Mouse (Mus musculus) adipocyte (in vitro differentiated cells): ENCODE data around the gene Sgms1.

Source experiments
- DNase-seq: peaks from one replicate; pipeline ENCODE4 v3.0.0-alpha.2; 2016; ENCODE audit warnings: low spot score

Sgms1 gene

DNA sequence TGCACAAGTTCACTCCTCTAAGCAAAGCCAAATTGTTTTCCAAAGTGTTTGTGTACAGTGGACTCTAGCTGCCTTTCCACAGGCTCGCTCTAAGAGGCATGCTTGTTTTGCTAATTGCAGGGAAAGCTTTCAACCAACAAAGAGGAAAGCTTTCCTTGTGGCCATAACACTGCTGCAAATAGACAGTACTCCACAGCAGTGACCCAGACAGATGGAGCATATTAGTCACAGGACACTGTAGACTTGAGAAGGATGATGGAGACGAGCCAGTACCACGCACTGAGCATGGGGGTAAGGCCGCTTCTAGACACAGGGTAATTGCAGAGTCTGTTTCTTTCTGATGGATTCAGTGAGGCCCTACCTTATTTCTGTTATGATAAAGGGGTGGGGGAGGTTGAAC lies 33.3 kb downstream of the Sgms1 start:
- peak; percentile 45 for DNase-seq

DNA sequence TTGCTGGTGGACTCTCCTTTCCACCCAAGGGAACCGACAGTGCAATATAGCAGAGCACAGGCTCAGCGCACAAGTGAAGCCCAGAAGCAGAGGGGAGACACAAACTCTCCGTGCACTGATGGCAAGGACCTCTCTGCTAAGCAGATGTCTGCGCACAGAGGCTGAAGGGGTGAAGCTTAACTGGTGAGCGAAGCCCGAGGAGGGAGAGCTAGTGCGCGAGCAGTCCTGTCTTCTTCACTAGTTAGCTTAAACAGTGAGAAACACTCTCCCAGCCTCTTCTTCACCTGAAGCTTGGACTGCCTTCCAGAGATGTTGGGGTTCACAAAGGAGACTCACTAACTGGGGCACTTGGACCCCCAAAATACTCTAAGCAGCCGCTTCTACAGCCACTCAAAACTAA lies 36.1 kb downstream of the Sgms1 start:
- no peak for DNase-seq

DNA sequence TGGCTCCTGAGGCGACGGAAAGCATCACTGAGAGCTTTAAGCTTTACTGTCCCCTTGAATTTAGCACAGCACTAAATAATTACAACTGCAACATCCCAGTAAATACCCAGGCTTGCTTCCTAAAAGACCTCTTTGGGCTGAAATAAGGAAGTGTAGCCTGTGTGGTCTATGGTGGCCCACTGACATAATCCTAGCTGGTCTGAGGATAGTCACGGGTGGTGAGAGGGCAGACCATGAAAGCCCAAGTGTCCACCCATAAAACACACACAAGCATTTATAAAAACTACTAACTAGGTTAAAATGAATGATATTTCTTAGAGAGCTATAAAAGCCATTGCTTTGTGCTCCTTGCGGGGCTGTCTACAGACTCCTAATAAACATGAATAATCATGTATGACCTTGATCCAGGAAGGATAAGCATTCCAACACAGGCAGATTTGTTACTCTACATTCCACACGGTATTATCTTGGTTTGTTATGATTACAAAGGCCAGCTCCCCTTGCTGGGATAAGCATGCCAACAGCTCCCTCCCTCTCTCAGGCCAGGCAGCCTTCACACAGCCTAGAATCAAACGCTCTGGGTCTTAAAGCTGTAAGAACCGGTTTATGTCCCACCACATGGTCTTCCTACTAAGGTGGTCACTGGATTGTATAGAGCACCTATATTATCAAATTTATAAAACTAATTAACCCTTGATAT lies 40.4 kb downstream of the Sgms1 start:
- no peak for DNase-seq

DNA sequence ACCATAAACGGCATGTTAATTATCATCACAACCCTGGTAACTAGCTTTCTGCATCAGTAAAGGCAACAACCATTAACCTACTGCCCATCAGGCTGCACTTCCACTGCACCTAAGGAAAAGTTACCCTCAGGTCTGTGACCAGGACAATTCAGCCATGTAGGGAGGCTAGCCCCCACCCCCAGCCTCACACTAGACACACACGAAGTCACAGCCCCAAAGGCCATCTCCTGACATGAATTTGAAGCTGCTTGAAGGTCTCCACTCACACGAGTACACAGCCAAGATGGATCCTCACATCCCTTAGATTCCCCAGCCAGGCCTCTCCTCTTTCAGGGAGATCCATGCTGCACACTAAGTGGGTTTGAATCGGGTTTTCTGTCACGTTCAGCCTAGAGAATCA lies 42.0 kb downstream of the Sgms1 start:
- DNase-seq: no peak

DNA sequence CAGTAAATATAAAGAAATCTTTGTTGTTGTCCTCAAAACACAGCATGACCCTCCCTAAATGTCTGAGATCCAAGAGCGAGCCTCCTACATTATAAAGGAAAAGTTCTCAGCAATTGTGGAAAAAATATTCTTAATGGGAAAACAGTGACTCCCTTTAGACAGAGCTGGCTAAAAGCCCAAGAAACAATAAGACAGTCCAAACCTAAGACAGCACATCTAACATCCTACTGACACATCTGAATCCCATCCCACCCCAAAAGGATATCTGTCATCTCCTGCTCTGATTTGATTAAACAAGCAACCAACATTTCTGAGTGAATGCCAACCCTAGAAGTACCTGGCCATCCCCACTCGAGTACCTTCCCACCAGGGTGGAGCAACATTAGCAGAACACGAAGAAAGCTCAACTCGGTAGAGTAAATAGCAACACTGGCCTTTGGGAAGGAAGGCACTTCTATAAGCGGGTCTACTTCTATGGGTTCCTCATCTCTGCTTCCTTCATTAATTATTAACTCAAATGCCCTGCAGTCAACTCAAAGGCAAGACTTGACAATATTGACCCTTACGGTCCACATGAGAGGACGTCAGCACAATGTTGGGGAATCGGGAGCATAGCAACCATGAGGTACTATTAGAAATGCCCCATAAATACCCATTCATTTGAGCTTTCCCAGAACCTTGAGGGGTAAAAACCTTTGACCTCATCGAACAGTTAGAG lies 42.7 kb downstream of the Sgms1 start:
- DNase-seq: no peak

DNA sequence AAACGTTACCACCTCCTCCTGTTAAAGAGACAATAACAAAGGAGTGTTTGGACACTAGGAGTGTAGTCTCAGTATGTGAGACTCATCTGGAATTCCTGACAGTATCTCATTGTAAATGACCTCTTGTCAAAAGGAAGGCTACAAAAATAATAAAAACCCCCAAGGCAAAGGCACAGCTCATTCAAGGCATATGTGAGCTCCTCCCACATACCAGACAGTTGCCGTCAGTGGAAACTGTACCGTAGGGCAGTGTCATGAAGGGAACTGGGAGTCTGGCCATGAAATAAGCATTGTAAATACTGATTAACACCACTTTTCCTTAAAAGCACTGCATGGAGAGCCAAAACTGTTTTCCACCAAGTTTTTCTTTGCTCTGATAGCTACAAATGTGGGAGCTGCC lies 43.3 kb downstream of the Sgms1 start:
- DNase-seq: peak; percentile 95

DNA sequence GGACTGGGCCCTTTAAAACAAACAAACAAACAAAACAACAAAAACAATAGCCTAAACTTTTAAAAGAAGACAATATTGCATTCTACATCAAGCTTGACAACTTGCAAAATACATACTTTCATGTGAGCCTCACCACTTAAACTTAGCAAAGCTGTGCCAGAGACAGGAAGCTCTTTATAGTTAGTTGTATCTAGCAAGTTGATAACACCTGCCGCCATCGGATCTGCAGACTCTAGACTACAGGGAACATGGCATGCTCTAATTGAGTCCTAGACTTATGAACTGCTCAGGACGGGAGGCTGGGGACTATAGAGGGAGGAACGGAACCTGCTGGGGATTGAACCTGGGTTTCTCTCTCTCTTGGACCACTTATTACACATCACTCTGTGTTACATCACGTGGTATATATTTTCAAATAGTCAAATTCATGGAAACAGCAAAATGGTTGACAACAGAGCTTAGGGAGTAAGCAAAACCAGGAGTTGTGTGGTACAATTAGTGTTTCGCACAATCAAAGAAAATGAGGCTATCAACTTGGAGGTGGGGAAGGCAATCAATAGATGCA lies 44.3 kb downstream of the Sgms1 start:
- DNase-seq: no peak

DNA sequence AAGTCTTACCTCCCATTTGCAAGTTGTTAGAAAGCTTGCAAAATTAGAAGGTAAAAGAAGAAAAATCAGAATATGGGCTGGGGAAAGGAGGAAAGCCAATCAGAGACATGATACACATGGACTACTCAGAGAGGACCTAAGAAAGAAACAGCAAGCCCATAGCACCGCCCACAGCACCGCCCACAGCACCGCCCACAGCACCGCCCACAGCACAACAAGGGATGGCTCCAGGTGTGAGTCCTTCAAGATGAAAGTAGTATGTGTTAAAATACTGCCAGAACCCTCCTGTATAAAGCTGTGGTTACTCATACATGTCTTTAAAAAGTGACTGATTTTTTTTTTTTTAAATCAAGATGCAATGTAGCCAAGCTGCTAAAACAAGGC lies 44.8 kb downstream of the Sgms1 start:
- no peak for DNase-seq

DNA sequence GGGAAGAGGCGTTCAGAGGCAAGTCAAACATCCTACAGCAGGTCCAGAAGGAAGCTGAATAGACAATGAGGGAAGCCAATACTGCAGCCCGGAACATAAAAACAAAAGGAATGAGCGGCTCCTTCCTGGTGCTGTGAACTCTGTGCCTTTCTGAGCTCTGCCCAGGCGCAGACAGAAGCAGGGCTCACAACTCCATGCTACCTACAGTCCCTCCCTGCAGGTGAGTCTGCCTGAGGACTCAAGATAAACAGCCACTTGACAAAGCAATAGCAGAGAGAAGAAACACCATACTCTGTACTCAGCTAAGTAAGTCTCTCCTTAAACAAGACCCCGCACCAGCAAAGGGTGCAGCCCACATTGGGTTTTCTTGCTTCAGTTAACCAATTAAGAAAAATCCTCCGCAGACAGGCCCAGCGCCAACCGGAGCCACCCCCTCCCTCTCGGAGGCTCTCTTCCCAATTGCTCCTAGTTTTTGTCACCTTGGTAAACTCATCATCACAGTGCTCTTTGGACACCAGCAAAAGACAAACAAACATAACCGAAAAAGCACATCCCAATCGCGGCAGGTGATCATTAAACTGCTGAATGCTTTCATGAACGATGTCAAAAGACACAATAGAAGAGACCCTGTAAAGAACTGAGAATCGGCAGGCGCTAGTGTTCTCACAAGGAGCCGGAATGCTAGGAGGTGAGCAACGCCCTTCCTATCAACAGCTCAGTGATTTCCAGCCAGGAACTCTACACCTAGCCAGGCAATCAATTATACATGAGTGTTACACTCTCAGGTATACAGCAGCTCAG lies 45.4 kb downstream of the Sgms1 start:
- DNase-seq: no peak

DNA sequence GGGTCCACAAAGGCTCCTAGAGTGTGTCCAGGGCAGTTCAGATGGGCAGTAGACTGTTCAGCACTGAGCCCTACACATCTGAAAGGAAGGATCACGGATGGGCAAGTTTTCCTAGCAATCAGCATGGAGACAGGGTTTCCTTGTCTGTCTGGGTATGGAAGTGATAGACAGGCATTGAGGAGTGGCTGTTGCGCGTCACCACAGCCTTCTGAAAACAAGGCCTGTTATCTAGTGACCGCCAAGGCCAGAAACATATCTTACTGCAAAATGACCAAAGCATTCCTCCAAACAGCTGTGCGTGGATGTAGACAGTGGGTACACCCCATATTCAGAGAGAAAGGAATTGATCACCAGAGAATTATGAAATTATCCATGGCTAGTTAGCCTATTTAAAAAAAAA lies 47.1 kb downstream of the Sgms1 start:
- DNase-seq: no peak

DNA sequence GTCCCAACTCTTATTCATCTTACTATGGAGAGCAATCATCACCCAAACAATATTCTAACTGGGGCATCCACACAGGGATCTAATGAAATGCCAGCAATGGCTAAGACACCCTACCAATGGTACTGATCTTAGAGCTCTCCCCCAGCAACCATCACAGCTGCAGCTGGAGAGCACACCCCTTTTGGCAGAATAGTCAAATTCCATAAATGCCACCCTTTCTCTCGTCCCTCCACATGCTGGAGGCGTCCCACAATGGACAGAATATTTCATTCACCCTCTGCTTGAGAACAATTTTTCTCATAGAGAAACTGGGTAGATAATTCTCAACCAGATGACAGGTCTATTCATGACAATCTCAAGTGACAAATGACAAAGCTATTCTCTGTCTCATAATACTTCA lies 48.4 kb downstream of the Sgms1 start:
- no peak for DNase-seq

DNA sequence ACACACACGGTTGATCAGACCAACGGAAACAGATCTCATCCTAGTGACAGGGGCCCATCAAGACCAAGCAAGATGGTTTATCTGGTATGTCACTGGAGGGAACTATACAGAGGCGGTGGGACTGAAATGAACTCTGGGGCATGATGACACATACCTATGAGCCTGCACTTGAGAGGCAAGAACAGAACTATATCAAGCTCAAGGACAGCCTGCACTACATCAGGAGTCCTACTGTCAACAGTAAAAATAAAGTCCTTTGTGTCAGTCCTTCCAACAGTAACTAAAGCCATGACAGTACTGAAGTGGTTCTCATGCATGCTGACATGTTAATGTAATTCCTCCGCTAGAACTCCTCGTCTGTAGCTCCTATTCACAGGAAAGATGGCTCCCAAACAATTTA lies 49.3 kb downstream of the Sgms1 start:
- DNase-seq: no peak

DNA sequence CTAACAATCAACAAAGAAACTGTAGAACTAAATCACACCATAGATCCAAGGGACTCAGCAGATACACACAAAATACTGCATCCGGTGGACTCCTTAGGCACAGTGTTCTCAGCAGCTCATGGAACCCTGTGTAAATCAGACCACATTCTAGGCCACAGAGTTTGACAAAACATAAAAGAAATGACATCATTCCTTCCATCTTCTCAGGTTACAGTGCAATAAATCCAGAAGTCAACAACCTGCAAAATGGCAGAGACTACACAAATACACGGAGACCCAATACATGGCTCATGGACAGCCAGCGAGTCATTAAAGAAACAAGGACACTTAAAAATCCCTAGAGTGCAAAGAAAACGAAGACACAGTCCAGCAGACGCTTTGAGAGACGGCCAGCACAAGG lies 51.8 kb downstream of the Sgms1 start:
- DNase-seq: peak; percentile 47

DNA sequence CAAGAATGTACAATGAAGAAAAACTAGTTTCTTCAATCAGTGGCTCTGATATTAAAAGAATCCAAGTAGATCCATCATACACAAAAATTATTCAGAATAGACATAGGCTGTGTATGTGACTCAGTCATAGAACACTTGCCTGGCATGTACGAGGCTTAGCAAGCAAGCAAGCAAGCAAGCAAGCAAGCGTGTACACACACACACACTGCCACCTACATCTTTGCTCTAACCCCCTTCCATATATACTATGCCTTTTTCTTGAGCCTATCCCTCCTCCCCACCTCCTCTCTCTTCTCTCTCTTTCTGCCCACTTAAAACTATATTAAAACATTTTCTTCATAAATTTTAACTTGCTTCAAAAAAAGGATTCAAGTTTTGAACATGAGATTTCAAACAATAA lies 54.8 kb downstream of the Sgms1 start:
- DNase-seq: no peak

DNA sequence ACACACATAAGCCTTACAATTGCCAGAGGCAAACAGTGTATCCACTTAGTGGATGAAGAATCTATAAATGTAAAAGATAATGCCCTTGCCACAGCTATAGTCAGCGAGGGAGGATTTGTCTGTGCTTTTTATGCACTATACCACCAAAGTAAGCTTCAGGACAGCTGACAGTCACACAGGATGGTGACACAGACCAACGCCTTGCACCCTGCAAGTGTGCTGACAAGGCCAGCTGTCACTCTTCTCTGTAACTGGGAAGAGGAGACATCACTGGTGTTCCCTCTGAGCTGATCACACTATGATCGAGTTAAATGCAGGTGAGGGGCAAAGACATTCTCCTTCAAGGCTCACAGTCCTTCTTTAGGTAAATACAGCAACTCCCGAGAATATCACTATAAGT lies 56.0 kb downstream of the Sgms1 start:
- DNase-seq: no peak

DNA sequence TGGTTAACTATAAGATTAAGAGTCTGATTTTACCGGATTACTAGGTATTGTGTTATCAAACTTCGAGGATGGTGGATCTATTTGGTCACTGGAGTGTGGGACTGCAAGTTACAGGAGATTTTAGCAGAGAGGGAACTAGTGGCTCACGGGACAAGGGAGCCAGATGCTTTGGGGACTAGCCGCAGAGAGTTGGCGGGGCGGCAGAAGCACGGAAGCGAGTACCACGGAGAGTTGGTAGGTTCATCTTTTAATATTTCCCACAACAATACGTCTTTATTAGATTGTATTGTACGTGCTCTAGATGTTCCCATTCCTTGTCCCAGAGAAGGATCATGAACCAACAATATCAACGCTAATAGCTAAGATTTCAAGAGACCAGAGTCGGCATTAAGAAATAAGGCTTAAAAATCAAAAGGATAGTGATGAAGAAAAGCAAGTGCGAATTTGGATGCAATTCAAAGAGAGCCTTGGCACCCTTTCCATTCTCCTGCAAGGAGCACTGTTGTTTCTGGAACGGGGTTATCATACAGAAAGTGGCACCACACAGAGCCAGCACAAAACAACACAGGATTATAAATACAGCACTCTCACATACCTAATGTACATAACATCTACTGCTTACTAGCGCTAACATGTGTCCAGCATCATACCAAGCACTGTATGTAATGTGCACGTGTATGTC lies 56.6 kb downstream of the Sgms1 start:
- no peak for DNase-seq

DNA sequence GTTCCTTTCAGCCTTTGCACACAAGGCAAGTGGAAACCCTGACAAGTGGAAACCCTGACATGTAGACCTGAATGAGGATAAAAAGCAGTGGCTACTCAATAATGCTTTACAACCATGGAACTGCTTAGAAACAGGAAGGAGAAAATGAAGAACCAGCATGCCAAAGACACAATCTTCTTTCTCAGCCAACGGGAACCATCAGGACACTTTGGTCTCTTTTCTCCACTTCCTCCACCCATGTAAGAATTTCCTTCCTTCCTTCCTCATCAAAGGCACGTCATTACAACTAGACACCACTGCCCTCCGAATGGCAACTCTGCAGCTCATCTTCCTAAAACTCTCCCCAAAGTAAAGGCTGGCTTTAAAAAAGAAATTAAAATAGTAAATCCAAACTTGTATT lies 59.3 kb downstream of the Sgms1 start:
- DNase-seq: no peak

DNA sequence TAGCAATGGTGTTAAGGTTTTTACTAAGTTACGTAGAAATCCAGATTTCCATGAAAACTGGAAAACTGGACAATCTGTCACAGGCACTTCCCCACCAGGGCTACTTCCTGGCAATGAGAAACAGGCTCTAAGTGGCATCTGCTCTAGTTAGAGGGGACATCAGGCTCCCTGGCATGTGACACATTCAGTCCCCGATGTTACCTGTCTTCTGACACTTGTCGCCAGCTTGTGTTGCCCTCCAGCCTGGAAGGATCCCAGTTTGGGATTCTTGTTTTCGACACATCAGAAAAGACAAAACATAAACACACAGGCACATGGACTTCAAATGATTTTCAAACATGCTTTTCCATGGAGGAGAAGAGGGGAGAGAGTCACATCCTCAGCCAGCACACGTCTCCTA lies 60.0 kb downstream of the Sgms1 start:
- DNase-seq: no peak

DNA sequence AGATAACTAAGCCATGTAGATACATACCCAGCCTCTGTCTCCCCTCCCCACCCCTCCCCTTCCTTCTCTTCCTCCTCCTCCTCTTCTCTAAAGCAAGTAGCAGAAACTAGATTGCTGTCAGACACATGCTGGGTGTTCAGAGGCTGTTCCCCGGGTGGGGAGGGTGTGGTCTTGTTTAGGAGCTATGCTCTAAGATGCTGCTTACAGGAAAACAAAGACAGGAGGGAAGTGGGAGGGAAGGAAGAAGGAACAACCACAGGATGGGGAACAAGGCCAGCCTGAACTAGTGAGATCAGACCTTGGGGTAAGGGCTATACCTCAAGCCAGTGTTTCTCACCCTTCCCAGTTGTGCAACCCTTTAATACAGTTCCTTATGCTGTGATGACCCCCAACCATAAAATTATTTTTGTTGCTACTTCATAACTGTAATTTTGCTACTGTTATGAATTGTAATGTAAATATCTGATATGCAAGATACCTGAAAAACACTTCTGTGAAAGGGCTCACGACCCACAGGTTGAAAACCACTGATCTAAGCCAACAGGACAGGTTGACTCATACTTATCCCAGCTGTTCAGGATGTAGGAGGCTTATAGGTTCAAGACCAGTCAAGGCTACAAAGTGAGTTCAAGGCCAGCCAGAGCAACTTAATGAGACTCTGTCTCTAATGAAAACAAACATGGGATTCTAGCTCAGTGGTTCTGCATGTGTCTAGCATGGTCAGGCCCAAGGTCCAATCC lies 61.3 kb downstream of the Sgms1 start:
- DNase-seq: no peak

DNA sequence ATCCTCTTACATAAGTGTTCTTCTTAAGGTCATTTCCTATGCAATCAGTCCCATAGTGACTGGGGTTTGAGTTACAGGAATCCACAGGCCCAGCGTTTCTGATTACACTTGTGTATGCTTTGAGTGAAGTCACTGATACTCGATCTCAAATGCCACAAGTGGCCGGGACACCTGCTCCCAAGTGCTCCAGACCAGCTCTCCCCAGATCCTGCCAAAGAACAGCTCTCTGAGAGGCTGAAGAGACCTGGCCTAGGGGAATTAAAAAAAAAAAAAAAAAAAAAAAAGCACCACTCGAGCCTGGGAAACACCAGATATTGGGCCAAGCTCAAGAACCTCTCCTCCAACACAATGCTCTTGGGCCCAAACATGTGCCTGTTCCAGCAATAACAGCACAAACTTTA lies 62.9 kb downstream of the Sgms1 start:
- peak; percentile 87 for DNase-seq

DNA sequence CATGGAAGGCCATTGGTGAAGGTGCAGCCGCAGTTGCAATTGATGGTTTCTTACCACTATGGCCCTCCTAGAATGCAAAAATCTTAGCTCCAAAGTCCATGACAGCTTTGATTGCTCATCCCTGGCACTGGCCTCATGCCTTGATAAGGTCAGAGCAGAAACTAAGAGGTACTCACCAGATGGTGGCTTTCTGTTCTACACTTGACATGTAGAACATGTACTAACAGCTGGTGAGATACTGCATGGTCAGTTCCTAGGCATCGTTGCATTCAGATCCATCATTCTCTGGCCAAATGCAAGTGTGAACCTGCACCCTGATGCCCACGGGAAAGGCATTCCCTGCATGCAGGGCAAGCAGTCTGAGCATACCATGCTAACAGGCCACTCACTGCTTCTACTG lies 63.4 kb downstream of the Sgms1 start:
- no peak for DNase-seq
